31 mouse cellular contexts compared by ENCODE assay signal in the genomic region with DNA sequence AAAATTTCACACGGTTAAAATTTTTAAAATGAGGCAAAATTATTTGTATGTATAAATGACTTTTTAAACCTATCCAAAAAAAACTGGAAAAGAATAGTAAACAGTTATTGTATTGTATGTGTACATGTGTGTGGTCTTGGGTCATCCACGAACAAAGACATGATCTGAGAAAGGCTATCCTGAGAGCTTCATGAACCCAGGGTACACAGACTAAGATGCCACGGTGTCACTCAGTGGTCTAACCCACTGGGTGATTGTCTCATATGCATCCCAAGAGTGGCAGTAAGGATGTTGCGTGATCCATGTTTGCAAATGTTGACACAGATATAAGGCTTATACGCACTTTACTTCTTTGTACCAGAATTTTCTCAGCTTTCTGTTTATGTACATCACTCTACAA.
"Had no signal": no experiment of that assay in that cellular context is flagged by ENCODE, and none has a peak within 500 bp of the region (broad histone marks: within the 10 kb centered on the region; RNA-seq: fewer than 3 reads in every experiment).

No protein-coding gene starts in this region.

- H3K36me3 ChIP-seq: limb, embryonic 10.5 days; limb, embryonic 12.5 days; limb, embryonic 13.5 days; limb, embryonic 15.5 days; liver, embryonic 12.5 days; liver, embryonic 13.5 days; liver, embryonic 15.5 days; lung, embryonic 15.5 days; midbrain, embryonic 10.5 days; midbrain, embryonic 12.5 days; midbrain, embryonic 13.5 days; midbrain, embryonic 15.5 days; neural tube, embryonic 12.5 days; neural tube, embryonic 13.5 days had no signal

- H3K9me3 ChIP-seq: limb, embryonic 10.5 days; limb, embryonic 12.5 days; limb, embryonic 13.5 days; limb, embryonic 15.5 days; liver, embryonic 12.5 days; liver, embryonic 13.5 days; liver, embryonic 15.5 days; lung, embryonic 15.5 days; megakaryocyte, embryonic 14.5 days; midbrain, embryonic 10.5 days; midbrain, embryonic 12.5 days; midbrain, embryonic 13.5 days; midbrain, embryonic 15.5 days; neural tube, embryonic 12.5 days; neural tube, embryonic 13.5 days had no signal

- DNase-seq: left cerebral cortex, postnatal 4 days; liver; liver, embryonic 13.5 days; liver, postnatal 0 days; lung, adult 18-20 months; lung, adult 2 months; lung, postnatal 14 days; lung, postnatal 36 days; lung, postnatal 4 days had no signal

- H3K9ac ChIP-seq: limb, embryonic 12.5 days; limb, embryonic 13.5 days; limb, embryonic 15.5 days; liver, embryonic 12.5 days; liver, embryonic 13.5 days; liver, embryonic 14.5 days; liver, embryonic 15.5 days; liver, postnatal 0 days; lung, embryonic 14.5 days; lung, embryonic 15.5 days; midbrain, embryonic 12.5 days; midbrain, embryonic 13.5 days; midbrain, embryonic 15.5 days; neural tube, embryonic 12.5 days; neural tube, embryonic 13.5 days had no signal

- H3K27ac ChIP-seq: limb, embryonic 10.5 days; limb, embryonic 12.5 days; limb, embryonic 13.5 days; limb, embryonic 15.5 days; liver, embryonic 12.5 days; liver, embryonic 13.5 days; liver, embryonic 14.5 days; liver, embryonic 15.5 days; lung, embryonic 15.5 days; macrophage; midbrain, embryonic 10.5 days; midbrain, embryonic 12.5 days; midbrain, embryonic 13.5 days; midbrain, embryonic 15.5 days; neural tube, embryonic 12.5 days; neural tube, embryonic 13.5 days had no signal

- H3K4me1 ChIP-seq: limb, embryonic 10.5 days; limb, embryonic 12.5 days; limb, embryonic 13.5 days; limb, embryonic 15.5 days; liver, embryonic 12.5 days; liver, embryonic 13.5 days; liver, embryonic 15.5 days; lung, embryonic 15.5 days; megakaryocyte, embryonic 14.5 days; midbrain, embryonic 10.5 days; midbrain, embryonic 12.5 days; midbrain, embryonic 13.5 days; midbrain, embryonic 15.5 days; neural tube, embryonic 12.5 days; neural tube, embryonic 13.5 days had no signal

- ATAC-seq: liver, embryonic 12.5 days; liver, postnatal 0 days; lung, postnatal 0 days; midbrain, embryonic 13.5 days; midbrain, embryonic 16.5 days had no signal

- H3K4me3 ChIP-seq: limb, embryonic 10.5 days; limb, embryonic 12.5 days; limb, embryonic 13.5 days; limb, embryonic 15.5 days; liver, embryonic 12.5 days; liver, embryonic 13.5 days; liver, embryonic 15.5 days; lung, embryonic 15.5 days; megakaryocyte, embryonic 14.5 days; midbrain, embryonic 10.5 days; midbrain, embryonic 12.5 days; midbrain, embryonic 13.5 days; midbrain, embryonic 15.5 days; myocyte; neural tube, embryonic 12.5 days; neural tube, embryonic 13.5 days had no signal

- H3K4me2 ChIP-seq: limb, embryonic 12.5 days; limb, embryonic 13.5 days; limb, embryonic 15.5 days; liver, embryonic 11.5 days; liver, embryonic 12.5 days; liver, embryonic 13.5 days; liver, embryonic 15.5 days; lung, embryonic 14.5 days; lung, embryonic 15.5 days; midbrain, embryonic 11.5 days; midbrain, embryonic 12.5 days; midbrain, embryonic 13.5 days; midbrain, embryonic 15.5 days; neural tube, embryonic 12.5 days; neural tube, embryonic 13.5 days had no signal

- H3K27me3 ChIP-seq: limb, embryonic 12.5 days; limb, embryonic 13.5 days; limb, embryonic 15.5 days; liver, embryonic 12.5 days; liver, embryonic 13.5 days; liver, embryonic 15.5 days; lung, embryonic 15.5 days; megakaryocyte, embryonic 14.5 days; midbrain, embryonic 12.5 days; midbrain, embryonic 13.5 days; midbrain, embryonic 15.5 days; neural tube, embryonic 12.5 days; neural tube, embryonic 13.5 days had no signal
